Mouse (Mus musculus): Measurements from ENCODE around the gene Ptprn2.

Ptprn2 gene

GRCm38 (mm10) chr12:117260391-117261164 lies 775.1 kb downstream of the Ptprn2 start:
- no peak for DNase-seq (ENCODE audit: low spot score)

- no peak for DNase-seq (ENCODE audit: low spot score)
Measured at GRCm38 (mm10) chr12:117261165-117261440, 775.6 kb downstream of the Ptprn2 start.

- no peak for DNase-seq (ENCODE audit: low spot score)
Measured at GRCm38 (mm10) chr12:117262003-117262402, 776.5 kb downstream of the Ptprn2 start.

- DNase-seq (ENCODE audit: low spot score) = no peak
Measured at GRCm38 (mm10) chr12:117263081-117263480, 777.6 kb downstream of the Ptprn2 start.

GRCm38 (mm10) chr12:117265211-117265610 lies 779.7 kb downstream of the Ptprn2 start:
- no peak for DNase-seq (ENCODE audit: low spot score)

- no peak for DNase-seq (ENCODE audit: low spot score)
Measured at GRCm38 (mm10) chr12:117268543-117269172, 783.1 kb downstream of the Ptprn2 start.

- DNase-seq (ENCODE audit: low spot score) = no peak
Measured at GRCm38 (mm10) chr12:117269310-117269709, 783.8 kb downstream of the Ptprn2 start.

- DNase-seq (ENCODE audit: low spot score) = no peak
Measured at GRCm38 (mm10) chr12:117270199-117270598, 784.7 kb downstream of the Ptprn2 start.

- no peak for DNase-seq (ENCODE audit: low spot score)
Measured at GRCm38 (mm10) chr12:117273166-117273565, 787.6 kb downstream of the Ptprn2 start.

GRCm38 (mm10) chr12:117274576-117274975 lies 789.1 kb downstream of the Ptprn2 start:
- no peak for DNase-seq (ENCODE audit: low spot score)

GRCm38 (mm10) chr12:117280790-117281189 lies 795.3 kb downstream of the Ptprn2 start:
- DNase-seq (ENCODE audit: low spot score) = no peak

- no peak for DNase-seq (ENCODE audit: low spot score)
Measured at GRCm38 (mm10) chr12:117282659-117283058, 797.1 kb downstream of the Ptprn2 start.

- DNase-seq (ENCODE audit: low spot score) = peak; percentile 43
Measured at GRCm38 (mm10) chr12:117287456-117287855, 801.9 kb downstream of the Ptprn2 start.

- DNase-seq (ENCODE audit: low spot score) = no peak
Measured at GRCm38 (mm10) chr12:117291943-117292342, 806.4 kb downstream of the Ptprn2 start.

- DNase-seq (ENCODE audit: low spot score) = no peak
Measured at GRCm38 (mm10) chr12:117296792-117297191, 811.3 kb downstream of the Ptprn2 start.

GRCm38 (mm10) chr12:117299084-117299483 lies 813.6 kb downstream of the Ptprn2 start:
- DNase-seq (ENCODE audit: low spot score) = no peak

- no peak for DNase-seq (ENCODE audit: low spot score)
Measured at GRCm38 (mm10) chr12:117304751-117305624, 819.5 kb downstream of the Ptprn2 start.

GRCm38 (mm10) chr12:117305625-117306105 lies 820.1 kb downstream of the Ptprn2 start:
- no peak for DNase-seq (ENCODE audit: low spot score)

GRCm38 (mm10) chr12:117312079-117312478 lies 826.6 kb downstream of the Ptprn2 start:
- no peak for DNase-seq (ENCODE audit: low spot score)

GRCm38 (mm10) chr12:117314987-117315386 lies 829.5 kb downstream of the Ptprn2 start:
- no peak for DNase-seq (ENCODE audit: low spot score)

- DNase-seq (ENCODE audit: low spot score) = no peak
Measured at GRCm38 (mm10) chr12:117315661-117316060, 830.1 kb downstream of the Ptprn2 start.

GRCm38 (mm10) chr12:117318229-117318628 lies 832.7 kb downstream of the Ptprn2 start:
- DNase-seq (ENCODE audit: low spot score) = no peak

GRCm38 (mm10) chr12:117323017-117323416 lies 837.5 kb downstream of the Ptprn2 start:
- no peak for DNase-seq (ENCODE audit: low spot score)
